Mouse (Mus musculus) embryonic facial prominence, embryonic 15.5 days (tissue): Measurements from ENCODE around the gene Vac14. TPM values are rescaled to one million over a fixed set of nuclear protein-coding genes. Genes with fewer than 3 reads are reported as not detected.

ENCODE experiments used
- ATAC-seq: fragments of 200-750 bp; cut with Nextera tagmentation; 2 replicates; pipeline ENCODE4 v1.8.0; 2017; ENCODE audit warnings: low read depth, moderate TSS enrichment; ENCODE audit not compliant: insufficient number of reproducible peaks, low FRiP score, low TSS enrichment
- H3K27ac ChIP-seq: fragments of 300-500 bp; sonication (generic); replicated peaks from 2 replicates; pipeline ENCODE4 v1.5.1; 2015; ENCODE audit warnings: mild to moderate bottlenecking, inconsistent platforms
- H3K27me3 ChIP-seq: fragments of 300-500 bp; sonication (generic); 2 replicates; pipeline ENCODE4 v1.6.1; 2015; ENCODE audit warnings: inconsistent platforms
- H3K36me3 ChIP-seq: fragments of 300-500 bp; sonication (generic); 2 replicates; pipeline ENCODE4 v1.6.1; 2015; ENCODE audit warnings: mild to moderate bottlenecking, inconsistent platforms
- H3K4me1 ChIP-seq: fragments of 300-500 bp; sonication (generic); 2 replicates; pipeline ENCODE4 v1.6.1; 2015; ENCODE audit warnings: inconsistent platforms
- H3K4me2 ChIP-seq: fragments of 300-500 bp; sonication (generic); replicated peaks from 2 replicates; pipeline ENCODE4 v1.6.1; 2015; ENCODE audit warnings: mild to moderate bottlenecking, inconsistent platforms
- H3K4me3 ChIP-seq: fragments of 300-500 bp; sonication (generic); replicated peaks from 2 replicates; pipeline ENCODE4 v1.5.1; 2015; ENCODE audit warnings: mild to moderate bottlenecking, inconsistent platforms
- H3K9ac ChIP-seq: fragments of 300-500 bp; sonication (generic); 2 replicates; pipeline ENCODE4 v1.6.1; 2015; ENCODE audit warnings: inconsistent platforms
- H3K9me3 ChIP-seq: fragments of 300-500 bp; sonication (generic); replicated peaks from 2 replicates; pipeline ENCODE4 v1.6.1; 2016; ENCODE audit warnings: inconsistent platforms
- WGBS: fragments of 180-500 bp; shearing (Covaris S2); methylation state at CpG from one replicate; pipeline ENCODE4 v1.1.7; 2015; 5-methylcytosine and 5-hydroxymethylcytosine counted together
- polyA plus RNA-seq: library from polyadenylated mRNA; unstranded; fragments of >200 nt; fragmentation: Nextera tagmentation; extraction: Ambion mirVana; gene quantifications from 2 replicates; pipeline ENCODE4 v1.2.1, GENCODE M21; 2015

Vac14 gene
- polyA plus RNA-seq, 1 experiment from 2014 or later: 18.6 TPM

DNA sequence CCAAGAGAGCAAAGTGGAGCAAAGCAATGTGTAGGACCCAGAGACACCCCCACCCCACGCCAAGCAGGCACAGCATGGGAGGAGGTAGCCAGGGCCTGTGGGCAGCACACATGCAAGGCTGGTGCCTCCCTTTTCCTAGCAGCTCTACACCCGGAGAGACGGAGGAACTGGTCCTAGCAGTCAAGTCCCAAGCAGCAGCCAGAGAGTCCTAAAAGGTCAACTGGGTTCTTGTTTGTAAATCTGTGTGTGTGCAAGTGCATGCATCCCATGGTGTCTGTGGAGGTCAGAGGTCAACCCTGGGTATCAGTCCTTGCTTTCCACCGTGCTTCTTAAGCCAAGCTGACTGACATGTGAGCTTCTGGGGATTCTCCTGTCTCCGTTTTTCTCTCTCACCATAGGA lies 75.8 kb downstream of the Vac14 start:
- H3K9ac ChIP-seq: no peak overlapping the region
- 74% methylated on average over 5 of the region's 5 CpGs for WGBS
- peaks cover 19% of the 10 kb centered on the region for H3K4me1 ChIP-seq
- H3K27ac ChIP-seq: no peak overlapping the region
- no peaks in the 10 kb centered on the region; the same call in 1 of the 2 replicates for H3K36me3 ChIP-seq
- H3K4me3 ChIP-seq: no peak overlapping the region
- no peak overlapping the region for H3K4me2 ChIP-seq
- ATAC-seq: no peak
- no peaks in the 10 kb centered on the region for H3K27me3 ChIP-seq
- no peaks in the 10 kb centered on the region for H3K9me3 ChIP-seq

DNA sequence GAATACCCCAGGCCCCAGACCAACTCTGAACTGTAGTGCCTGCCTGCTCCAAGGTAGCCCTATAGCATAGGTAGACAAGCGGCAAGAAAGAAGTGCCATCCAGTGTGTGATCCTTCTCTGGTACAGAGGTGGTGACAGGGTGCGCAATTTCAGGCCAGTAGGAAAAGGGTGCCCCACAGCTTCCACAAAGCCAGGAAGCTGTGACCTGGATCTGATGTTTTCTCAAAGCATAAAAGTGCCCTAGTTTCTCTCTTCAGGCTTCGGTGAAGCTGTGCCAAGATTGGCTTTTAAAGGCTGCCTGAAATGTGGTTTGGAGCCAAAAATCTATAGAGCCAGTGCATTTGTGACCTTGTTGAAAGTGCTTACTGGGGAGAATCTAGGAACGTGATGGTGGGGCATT lies 76.4 kb downstream of the Vac14 start:
- Histone ChIP-seq H3K27me3 (no peaks in the 10 kb centered on the region), H3K4me3 (no peak overlapping the region), H3K9me3 (no peaks in the 10 kb centered on the region), H3K36me3 (no peaks in the 10 kb centered on the region; the same call in 1 of the 2 replicates), H3K9ac (no peak overlapping the region), H3K4me1 (peaks cover 18% of the 10 kb centered on the region), H3K27ac (no peak overlapping the region), H3K4me2 (no peak overlapping the region)
- 77% methylated on average over 4 of the region's 4 CpGs for WGBS
- no peak for ATAC-seq

DNA sequence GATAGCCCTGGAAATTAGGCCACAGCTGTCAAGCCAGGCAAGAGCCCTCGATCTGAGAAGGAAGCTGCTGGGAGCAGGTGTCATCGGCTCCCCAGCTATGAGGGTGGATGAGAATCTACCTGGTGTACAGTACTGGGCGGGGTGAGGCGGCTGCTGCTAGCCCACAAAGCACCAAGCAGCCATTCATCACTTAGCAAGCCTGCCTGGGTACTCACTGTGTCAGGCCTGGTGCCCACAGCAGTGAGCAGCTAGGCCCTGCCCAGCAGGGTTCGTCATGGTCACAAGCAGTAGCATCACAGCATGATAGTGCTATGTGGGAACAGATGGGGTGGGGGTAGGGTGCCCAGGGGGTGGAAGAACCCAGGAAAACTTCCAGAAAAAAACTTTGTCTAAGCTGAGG lies 77.0 kb downstream of the Vac14 start:
- no peaks in the 10 kb centered on the region for H3K27me3 ChIP-seq
- H3K4me1 ChIP-seq: peaks cover 18% of the 10 kb centered on the region
- H3K4me3 ChIP-seq: no peak overlapping the region
- no peak overlapping the region for H3K27ac ChIP-seq
- ATAC-seq: no peak
- no peak overlapping the region for H3K9ac ChIP-seq
- WGBS: 77% methylated on average over 5 of the region's 5 CpGs
- no peaks in the 10 kb centered on the region; the same call in 1 of the 2 replicates for H3K36me3 ChIP-seq
- no peak overlapping the region for H3K4me2 ChIP-seq
- no peaks in the 10 kb centered on the region for H3K9me3 ChIP-seq

DNA sequence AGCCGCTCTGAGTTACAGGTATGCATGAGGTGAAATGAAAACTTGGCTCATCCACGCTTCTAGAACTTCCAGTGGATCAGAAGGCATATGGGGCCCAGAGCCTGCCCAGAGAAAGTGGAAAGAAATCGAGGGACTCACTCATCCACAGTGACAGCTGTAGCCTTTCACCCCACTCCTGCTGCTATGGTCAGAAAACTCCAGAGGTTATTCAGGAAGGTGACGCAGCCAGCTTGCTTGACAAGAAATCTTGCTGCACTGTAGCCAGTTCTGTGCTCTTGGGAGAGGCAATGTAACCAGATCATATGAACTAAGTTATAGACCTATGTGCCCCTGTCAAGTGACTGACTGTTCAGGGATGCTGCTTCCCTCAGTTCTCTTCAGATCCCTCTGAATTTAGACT lies 77.7 kb downstream of the Vac14 start:
- Histone ChIP-seq H3K27ac (no peak overlapping the region), H3K4me2 (no peak overlapping the region)

DNA sequence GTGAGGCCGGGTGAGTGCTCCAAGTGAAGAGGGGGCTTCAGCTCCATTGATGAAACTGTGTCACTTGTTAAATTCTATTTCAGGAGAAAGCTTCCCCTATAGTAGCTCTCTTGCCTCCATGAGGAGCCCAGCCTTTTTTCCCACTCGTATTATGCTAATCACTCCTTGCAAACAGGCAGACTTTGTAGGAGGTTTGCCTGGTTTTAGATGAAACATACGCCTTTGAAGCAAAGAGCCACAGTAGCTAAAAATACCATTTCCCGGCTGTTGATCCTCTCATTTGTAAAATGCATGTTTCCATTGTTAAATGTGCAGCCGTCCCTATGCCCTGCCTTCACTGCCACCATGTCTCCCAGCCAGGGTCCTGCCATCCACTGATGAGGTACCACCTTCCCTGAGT lies 79.2 kb downstream of the Vac14 start:
- no peak for ATAC-seq
- Histone ChIP-seq H3K27ac (no peak overlapping the region), H3K27me3 (no peaks in the 10 kb centered on the region), H3K9me3 (no peaks in the 10 kb centered on the region), H3K4me1 (peaks cover 33% of the 10 kb centered on the region), H3K4me3 (no peak overlapping the region), H3K9ac (no peak overlapping the region), H3K4me2 (no peak overlapping the region), H3K36me3 (no peaks in the 10 kb centered on the region)
- WGBS: 71% methylated on average over 5 of the region's 5 CpGs

More for the DNA sequence above, 77.7 kb downstream of the Vac14 start:
- Histone ChIP-seq H3K9ac (no peak overlapping the region), H3K9me3 (no peaks in the 10 kb centered on the region), H3K4me3 (no peak overlapping the region), H3K27me3 (no peaks in the 10 kb centered on the region), H3K4me1 (peaks cover 20% of the 10 kb centered on the region), H3K36me3 (no peaks in the 10 kb centered on the region; the same call in 1 of the 2 replicates)
- 79% methylated on average over 4 of the region's 4 CpGs for WGBS
- no peak for ATAC-seq

DNA sequence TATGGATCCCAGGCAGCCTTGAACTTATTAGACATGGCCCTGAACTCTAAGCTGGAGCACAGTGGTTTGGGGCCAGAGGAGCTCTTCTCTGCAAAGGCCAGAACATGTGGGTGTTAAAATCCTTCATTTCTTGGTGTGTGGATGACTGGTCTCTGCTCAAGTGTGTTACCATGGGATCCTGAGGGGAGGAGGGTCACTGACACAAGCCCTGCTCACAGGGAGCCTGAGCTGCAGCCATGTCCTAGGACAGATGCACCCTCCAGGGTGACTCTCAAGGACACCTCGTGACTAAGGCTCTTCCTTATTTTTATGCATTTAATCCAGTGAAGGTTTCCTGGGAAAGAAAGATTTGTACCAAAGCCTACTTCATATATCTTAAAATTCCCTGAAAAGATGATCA lies 79.7 kb downstream of the Vac14 start:
- Histone ChIP-seq H3K4me3 (no peak overlapping the region), H3K4me1 (peaks cover 39% of the 10 kb centered on the region), H3K27ac (no peak overlapping the region), H3K36me3 (no peaks in the 10 kb centered on the region), H3K4me2 (no peak overlapping the region), H3K9me3 (no peaks in the 10 kb centered on the region), H3K27me3 (no peaks in the 10 kb centered on the region), H3K9ac (no peak overlapping the region)
- WGBS: 74% methylated on average over 1 of the region's 1 CpGs
- no peak for ATAC-seq

DNA sequence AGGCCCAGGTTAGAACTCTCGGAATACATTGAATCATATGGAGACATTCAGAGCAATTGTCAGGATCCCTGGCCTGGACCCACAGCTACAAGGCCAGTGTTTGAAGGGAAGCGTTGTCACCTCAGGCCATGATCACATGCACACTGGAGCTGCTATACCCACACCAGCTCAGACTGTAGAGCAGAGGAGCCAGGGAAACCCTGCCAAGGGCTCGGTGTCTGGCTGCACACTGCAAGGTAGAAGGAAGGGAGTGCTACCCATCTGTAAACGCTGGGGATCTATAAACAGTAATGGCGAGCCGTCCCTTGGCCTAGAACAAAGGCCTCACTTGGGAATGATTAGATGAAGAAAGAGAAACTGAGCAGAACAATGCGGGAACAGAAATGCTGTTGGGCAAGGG lies 81.1 kb downstream of the Vac14 start:
- no peaks in the 10 kb centered on the region for H3K9me3 ChIP-seq
- H3K4me1 ChIP-seq: peaks cover 53% of the 10 kb centered on the region
- no peak overlapping the region for H3K4me2 ChIP-seq
- WGBS: 81% methylated on average over 7 of the region's 7 CpGs
- H3K27me3 ChIP-seq: no peaks in the 10 kb centered on the region
- no peak for ATAC-seq
- H3K4me3 ChIP-seq: no peak overlapping the region
- H3K36me3 ChIP-seq: no peaks in the 10 kb centered on the region
- no peak overlapping the region for H3K9ac ChIP-seq
- H3K27ac ChIP-seq: no peak overlapping the region

DNA sequence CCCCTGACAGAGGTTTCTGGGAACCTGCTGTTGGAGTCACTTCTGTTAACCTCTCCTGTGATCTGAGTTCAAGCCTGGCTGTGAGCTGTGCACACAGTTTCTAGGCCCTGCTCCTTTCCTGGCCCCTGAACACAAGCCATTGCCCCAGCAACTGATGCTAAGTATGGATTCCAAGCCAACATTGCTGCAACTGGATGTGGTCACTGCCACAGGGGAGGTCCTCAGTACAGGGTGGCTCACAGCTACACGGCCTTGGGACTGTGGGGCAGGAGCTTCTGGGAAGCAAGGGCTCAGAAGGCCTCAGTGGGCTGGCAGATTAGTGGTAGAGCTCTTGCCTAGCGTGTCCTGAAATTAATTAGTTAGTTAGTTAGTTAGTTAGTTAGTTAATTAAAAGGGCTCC lies 82.2 kb downstream of the Vac14 start:
- Histone ChIP-seq H3K4me3 (no peak overlapping the region), H3K4me2 (no peak overlapping the region), H3K9ac (no peak overlapping the region), H3K27ac (no peak overlapping the region), H3K4me1 (peaks cover 54% of the 10 kb centered on the region), H3K27me3 (no peaks in the 10 kb centered on the region), H3K36me3 (no peaks in the 10 kb centered on the region), H3K9me3 (no peaks in the 10 kb centered on the region)
- ATAC-seq: no peak
- 88% methylated on average over 2 of the region's 2 CpGs for WGBS

DNA sequence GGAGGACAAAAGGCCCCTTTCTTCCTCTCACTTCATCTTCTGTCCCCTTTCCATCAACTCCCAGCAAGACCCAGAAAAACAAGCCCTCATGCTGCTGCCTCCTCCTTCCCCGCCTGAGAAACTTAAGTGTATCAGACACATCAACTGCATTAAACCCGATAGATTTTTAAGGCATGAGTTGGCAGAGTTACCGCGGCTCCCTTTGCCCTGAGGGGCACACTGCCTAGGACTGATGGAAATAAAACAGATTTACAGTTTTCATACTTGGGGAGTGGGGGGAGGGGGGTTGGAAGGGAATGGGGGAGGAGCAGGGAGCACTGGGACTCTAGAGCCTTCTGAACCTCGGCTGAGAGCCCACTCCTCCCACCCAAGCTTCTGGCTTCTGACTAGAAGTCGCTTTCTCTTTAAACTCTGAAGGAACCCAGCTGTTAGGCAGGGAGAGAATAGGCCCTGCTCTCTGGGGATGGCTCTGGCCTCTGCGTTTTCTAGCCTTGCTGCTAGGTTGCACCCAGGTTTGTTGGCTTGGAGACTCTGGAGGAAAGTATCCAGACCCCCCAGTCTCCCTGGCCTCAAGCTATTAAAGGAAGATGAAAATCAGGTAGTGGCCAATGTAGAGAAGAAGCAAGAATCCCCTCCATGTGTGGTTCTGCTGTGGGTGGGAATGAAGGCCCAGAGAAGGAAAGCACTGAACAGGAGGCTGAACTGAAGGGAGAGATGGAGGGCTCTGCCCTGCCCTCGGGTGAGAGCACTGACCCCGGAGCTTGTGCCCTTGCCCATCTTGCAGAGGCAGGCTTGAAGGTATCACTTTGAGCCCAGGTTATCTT lies 84.5 kb downstream of the Vac14 start:
- H3K27ac ChIP-seq: peak overlapping the region; percentile 80
- no peaks in the 10 kb centered on the region for H3K27me3 ChIP-seq
- peaks cover 62% of the 10 kb centered on the region for H3K4me1 ChIP-seq
- H3K9me3 ChIP-seq: no peaks in the 10 kb centered on the region
- no peak overlapping the region for H3K4me3 ChIP-seq
- H3K36me3 ChIP-seq: no peaks in the 10 kb centered on the region
- H3K4me2 ChIP-seq: no peak overlapping the region
- ATAC-seq: peak; percentile 22; the same call in 1 of the 2 replicates
- H3K9ac ChIP-seq: no peak overlapping the region; the same call in 1 of the 2 replicates
- WGBS: 23% methylated on average over 9 of the region's 9 CpGs

DNA sequence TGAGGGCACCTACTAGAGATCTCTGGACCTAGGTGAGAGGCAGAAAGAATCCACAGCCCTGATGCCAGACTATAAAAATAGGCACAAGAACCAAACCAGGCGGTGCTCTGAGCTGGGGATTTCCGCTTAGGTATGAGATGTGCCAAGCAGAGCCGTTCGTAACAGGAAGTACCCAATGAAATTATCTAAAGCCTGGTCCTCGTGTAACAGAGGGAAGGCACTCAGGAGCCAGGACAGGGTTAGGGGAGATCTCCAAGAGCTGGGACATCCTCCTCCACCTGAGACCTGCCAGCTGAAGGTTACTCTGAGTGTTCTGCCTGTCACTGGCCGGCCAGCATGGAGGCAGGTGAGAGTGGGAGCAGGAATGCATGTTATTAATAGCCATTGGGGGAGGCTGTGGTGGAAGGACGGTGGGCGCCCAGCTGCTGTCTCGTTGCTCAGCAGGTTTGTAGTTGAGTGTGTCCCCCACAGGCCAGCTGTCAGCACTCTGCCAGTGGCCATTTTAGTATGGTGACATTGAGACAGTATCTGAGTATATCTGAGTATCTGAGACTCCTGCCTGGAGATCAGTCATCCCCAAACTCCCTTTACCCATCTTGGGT lies 85.2 kb downstream of the Vac14 start:
- ATAC-seq: no peak
- no peak overlapping the region for H3K4me3 ChIP-seq
- no peak overlapping the region; the same call in 1 of the 2 replicates for H3K9ac ChIP-seq
- WGBS: 57% methylated on average over 9 of the region's 9 CpGs
- H3K36me3 ChIP-seq: no peaks in the 10 kb centered on the region
- peaks cover 63% of the 10 kb centered on the region for H3K4me1 ChIP-seq
- H3K27me3 ChIP-seq: no peaks in the 10 kb centered on the region
- no peaks in the 10 kb centered on the region for H3K9me3 ChIP-seq
- H3K4me2 ChIP-seq: no peak overlapping the region
- H3K27ac ChIP-seq: peak overlapping the region; percentile 80

DNA sequence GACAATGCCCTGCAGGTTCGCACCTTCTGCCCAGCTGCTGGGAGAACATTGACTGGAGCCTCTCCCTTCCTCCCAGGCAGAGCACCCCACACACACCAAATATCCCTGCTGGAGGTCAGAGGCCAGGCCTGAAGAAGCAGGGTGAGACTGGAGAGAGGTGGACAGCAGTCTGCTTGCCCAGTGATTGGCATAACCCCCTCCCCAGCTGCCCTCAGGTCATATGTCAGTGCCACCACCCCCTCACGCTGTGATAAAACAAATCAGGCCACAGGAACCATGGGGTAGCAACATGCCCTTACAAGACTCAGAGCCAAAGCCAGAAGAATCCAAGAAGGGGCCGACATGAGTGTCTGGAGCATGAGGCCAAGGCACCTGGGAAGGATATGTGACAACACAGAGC lies 85.7 kb downstream of the Vac14 start:
- Histone ChIP-seq H3K4me2 (no peak overlapping the region), H3K27ac (peak overlapping the region; percentile 80), H3K9ac (no peak overlapping the region), H3K4me1 (peaks cover 64% of the 10 kb centered on the region), H3K4me3 (no peak overlapping the region), H3K9me3 (no peaks in the 10 kb centered on the region), H3K27me3 (no peaks in the 10 kb centered on the region), H3K36me3 (no peaks in the 10 kb centered on the region)
- ATAC-seq: no peak
- WGBS: 59% methylated on average over 3 of the region's 3 CpGs
